In the genomic region with DNA sequence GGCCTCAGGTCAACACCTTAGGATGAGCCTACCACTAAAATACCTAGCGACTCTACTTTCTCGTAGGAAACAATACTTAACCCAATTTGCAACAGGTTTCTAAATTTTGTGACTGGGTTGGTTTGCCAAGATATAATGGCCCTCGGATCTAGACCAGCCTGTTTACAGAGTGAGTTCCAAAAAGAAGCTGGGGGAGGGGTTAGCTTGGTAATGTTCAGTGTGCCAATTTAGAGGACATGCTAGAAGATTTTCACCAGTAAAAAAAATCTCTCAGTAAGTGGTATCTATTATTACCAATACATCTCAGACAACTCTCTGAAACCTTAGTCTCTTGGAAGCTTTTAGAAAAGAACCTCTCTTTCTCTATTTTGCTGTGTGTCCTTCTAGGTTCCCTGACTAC, we compare ENCODE assay signal across 8 mouse cellular contexts. TPM values are rescaled to one million over a fixed set of nuclear protein-coding genes. Genes with fewer than 3 reads are reported as not detected.
DNase-seq lines count a peak whose midpoint lies in the region; ATAC-seq and TF ChIP-seq lines count a peak whose summit lies in the region.

No protein-coding gene starts in this region.

- peaks cover 11% of the 10 kb centered on the region for H3K4me1 ChIP-seq in heart, embryonic 12.5 days (replicated peaks)
- peaks cover 11% of the 10 kb centered on the region for H3K4me1 ChIP-seq in E14TG2a.4 (replicated peaks; ENCODE audit: low read depth, low read length)
- peaks cover 11% of the 10 kb centered on the region for H3K4me1 ChIP-seq in forebrain, embryonic 15.5 days
- H3K4me1 ChIP-seq in liver, embryonic 14.5 days (replicated peaks; ENCODE audit: control insufficient read depth in 2 of 2, insufficient read depth in 2 of 2, low read length in 1 of 2) = peaks cover 3 to 4% of the 10 kb centered on the region in 2 experiments

- no peak for TF ChIP-seq CTCF in E14TG2a.4 (conservative IDR thresholded peaks at IDR 0.05; ENCODE audit: low read length)
- no peak for TF ChIP-seq CTCF in liver, embryonic 14.5 days (IDR thresholded peaks at IDR 0.05; ENCODE audit: low read depth)

- H3K27me3 ChIP-seq in heart, embryonic 12.5 days (replicated peaks) = peaks cover 13% of the 10 kb centered on the region
- peaks cover 42% of the 10 kb centered on the region for H3K27me3 ChIP-seq in E14TG2a.4 (ENCODE audit: insufficient read depth, low read length)
- no peaks in the 10 kb centered on the region for H3K27me3 ChIP-seq in forebrain, embryonic 15.5 days
- H3K27me3 ChIP-seq in liver, embryonic 14.5 days (ENCODE audit: control insufficient read depth, insufficient read depth, low read length) = no peaks in the 10 kb centered on the region

- no peak overlapping the region for H3K27ac ChIP-seq in heart, embryonic 12.5 days (ENCODE audit: poor library complexity, severe bottlenecking)
- no peak overlapping the region for H3K27ac ChIP-seq in forebrain, embryonic 15.5 days (replicated peaks)
- no peak overlapping the region for H3K27ac ChIP-seq in liver, embryonic 14.5 days

- peak overlapping the region; percentile 90 for H3K4me2 ChIP-seq in heart, embryonic 12.5 days
- H3K4me2 ChIP-seq in forebrain, embryonic 15.5 days (replicated peaks) = peak overlapping the region; percentile 85
- peak overlapping the region; percentile 95 for H3K4me2 ChIP-seq in liver, embryonic 14.5 days (ENCODE audit: low read depth)

- peak overlapping the region; percentile 64 for H3K9ac ChIP-seq in heart, embryonic 12.5 days
- peak overlapping the region; percentile 48 for H3K9ac ChIP-seq in forebrain, embryonic 15.5 days (replicated peaks)
- peak overlapping the region; percentile 84 for H3K9ac ChIP-seq in liver, embryonic 14.5 days (replicated peaks)

- H3K4me3 ChIP-seq in heart, embryonic 12.5 days = peak overlapping the region; percentile 54
- H3K4me3 ChIP-seq in E14TG2a.4 (replicated peaks; ENCODE audit: low read length) = peak overlapping the region; percentile 78
- H3K4me3 ChIP-seq in forebrain, embryonic 15.5 days = peak overlapping the region; percentile 45
- peak overlapping the region; percentile 43 to 69 for H3K4me3 ChIP-seq in liver, embryonic 14.5 days (ENCODE audit: insufficient read depth in 1 of 2, low read depth in 2 of 2, low read length in 2 of 2)

- ATAC-seq in heart, embryonic 12.5 days (ENCODE audit: insufficient number of reproducible peaks, low FRiP score) = no peak
- ATAC-seq in forebrain, embryonic 15.5 days (replicated peaks) = no peak
- no peak for ATAC-seq in liver, embryonic 14.5 days (ENCODE audit: insufficient read depth)

- WGBS in heart, embryonic 12.5 days = 84% methylated on average over 3 of the region's 3 CpGs
- WGBS in forebrain, embryonic 15.5 days = 82% methylated on average over 3 of the region's 3 CpGs
- WGBS in liver, embryonic 14.5 days (ENCODE audit: insufficient replicate concordance) = 56% methylated on average over 3 of the region's 3 CpGs

- no peak for DNase-seq in heart, adult 18-20 months
- DNase-seq in liver, embryonic 14.5 days (ENCODE audit: low read depth in 3 of 3, low spot score in 3 of 3) = no peak
- DNase-seq in adrenal gland, postnatal 4 days (ENCODE audit: low spot score in 2 of 2) = no peak
- DNase-seq in left cerebral cortex, adult 9 months (ENCODE audit: low spot score in 2 of 2) = no peak
- DNase-seq in frontal cortex, postnatal 25 days (ENCODE audit: low spot score in 2 of 2) = no peak

- H3K36me3 ChIP-seq in heart, embryonic 12.5 days = peaks cover 14% of the 10 kb centered on the region; the same call in 1 of the 2 replicates
- no peaks in the 10 kb centered on the region for H3K36me3 ChIP-seq in E14TG2a.4 (ENCODE audit: insufficient read depth, low read length)
- H3K36me3 ChIP-seq in forebrain, embryonic 15.5 days = no peaks in the 10 kb centered on the region
- H3K36me3 ChIP-seq in liver, embryonic 14.5 days (replicated peaks; ENCODE audit: control insufficient read depth, insufficient read depth, low read depth) = peaks cover 3% of the 10 kb centered on the region; the same call in 1 of the 2 replicates

- no peak for TF ChIP-seq EP300 in liver, embryonic 14.5 days (IDR thresholded peaks at IDR 0.05; ENCODE audit: low read depth)

- H3K9me3 ChIP-seq in heart, embryonic 12.5 days (replicated peaks) = no peaks in the 10 kb centered on the region; the same call in 1 of the 2 replicates
- H3K9me3 ChIP-seq in E14TG2a.4 (ENCODE audit: low read length) = peaks cover 17% of the 10 kb centered on the region
- H3K9me3 ChIP-seq in forebrain, embryonic 15.5 days = no peaks in the 10 kb centered on the region
- H3K9me3 ChIP-seq in liver, embryonic 14.5 days (ENCODE audit: control insufficient read depth, low read length) = no peaks in the 10 kb centered on the region

RNA-seq across cellular contexts. Expression of gene Zfp956, which starts 9.5 kb away (rescaled TPM):
- 2.8 and 3.1 TPM in 2 replicates for polyA plus RNA-seq in heart, embryonic 12.5 days (2016; fragmentation: Nextera tagmentation; extraction: Ambion mirVana)
- total RNA-seq in heart, adult 18-20 months (2021) = 1 to 10 TPM; 1.6 to 1.9 TPM
- 20.9 and 21.5 TPM in 2 replicates for polyA plus RNA-seq in forebrain, embryonic 15.5 days (2015; fragmentation: Nextera tagmentation; extraction: Ambion mirVana)
- polyA plus RNA-seq in liver, embryonic 14.5 days (2012; rRNA removed) = 4.0 and 4.3 TPM in 2 replicates
- polyA plus RNA-seq in liver, embryonic 14.5 days (2014; fragmentation: Nextera tagmentation; extraction: Ambion mirVana) = 2.1 and 2.5 TPM in 2 replicates
- 10 to 100 TPM; 16.3 to 19.0 TPM for total RNA-seq in adrenal gland, postnatal 4 days (2021)

RNA-seq across cellular contexts. Expression of gene Zfp212, which starts 23.4 kb away (rescaled TPM):
- 9.1 and 10.4 TPM in 2 replicates for polyA plus RNA-seq in heart, embryonic 12.5 days (2016; fragmentation: Nextera tagmentation; extraction: Ambion mirVana)
- total RNA-seq in heart, adult 18-20 months (2021) = 1 to 10 TPM; 7.4 to 8.8 TPM
- polyA plus RNA-seq in forebrain, embryonic 15.5 days (2015; fragmentation: Nextera tagmentation; extraction: Ambion mirVana) = 22.1 and 24.6 TPM in 2 replicates
- polyA plus RNA-seq in liver, embryonic 14.5 days (2012; rRNA removed) = 4.5 and 4.7 TPM in 2 replicates
- polyA plus RNA-seq in liver, embryonic 14.5 days (2014; fragmentation: Nextera tagmentation; extraction: Ambion mirVana) = 3.0 and 4.2 TPM in 2 replicates
- 10 to 100 TPM; 26.6 to 26.8 TPM for total RNA-seq in adrenal gland, postnatal 4 days (2021)
